Mouse (Mus musculus) hindbrain, embryonic 11.5 days (tissue): ENCODE results near the gene Neurl3. TPM values are rescaled to one million over a fixed set of nuclear protein-coding genes. Genes with fewer than 3 reads are reported as not detected.

Experiments used
- ATAC-seq: fragments of 200-750 bp; cut with Nextera tagmentation; 2 replicates; pipeline ENCODE4 v1.8.0; 2017; ENCODE audit warnings: mild to moderate bottlenecking, moderate TSS enrichment, moderate library complexity; ENCODE audit not compliant: low FRiP score
- DNase-seq: peaks from one replicate; pipeline ENCODE4 v3.0.0-alpha.2; 2015; ENCODE audit warnings: low spot score
- H3K27ac ChIP-seq: fragments of 300-500 bp; sonication (generic); 2 replicates; pipeline ENCODE4 v1.5.1; 2014; ENCODE audit warnings: mild to moderate bottlenecking, low read depth, low read length
- H3K27me3 ChIP-seq: fragments of 300-500 bp; sonication (generic); 2 replicates; pipeline ENCODE4 v1.6.1; 2014; ENCODE audit warnings: mild to moderate bottlenecking, low read length, moderate library complexity, mixed read lengths; ENCODE audit not compliant: control insufficient read depth, insufficient read depth
- H3K36me3 ChIP-seq: fragments of 300-500 bp; sonication (generic); 2 replicates; pipeline ENCODE4 v1.6.1; 2014; ENCODE audit warnings: mild to moderate bottlenecking, low read length, moderate library complexity, mixed read lengths; ENCODE audit not compliant: control insufficient read depth, insufficient read depth
- H3K4me1 ChIP-seq: fragments of 300-500 bp; sonication (generic); replicated peaks from 2 replicates; pipeline ENCODE4 v1.6.1; 2014; ENCODE audit warnings: low read length, mixed read lengths; ENCODE audit not compliant: control insufficient read depth, insufficient read depth
- H3K4me2 ChIP-seq: fragments of 300-500 bp; sonication (generic); replicated peaks from 2 replicates; pipeline ENCODE4 v1.6.1; 2014; ENCODE audit warnings: mild to moderate bottlenecking, low read depth, low read length
- H3K4me3 ChIP-seq: fragments of 300-500 bp; sonication (generic); 2 replicates; pipeline ENCODE4 v1.5.1; 2014; ENCODE audit warnings: low read depth, low read length
- H3K9ac ChIP-seq: fragments of 300-500 bp; sonication (generic); 2 replicates; pipeline ENCODE4 v1.6.1; 2014; ENCODE audit warnings: low read depth, low read length
- H3K9me3 ChIP-seq: fragments of 300-500 bp; sonication (generic); 2 replicates; pipeline ENCODE4 v1.6.1; 2016; ENCODE audit warnings: low read length; ENCODE audit not compliant: control insufficient read depth
- WGBS: fragments of 180-500 bp; shearing (Covaris S2); extraction: QIAGEN DNeasy Blood & Tissue Kit; methylation state at CpG from one replicate; pipeline ENCODE4 v1.1.7; 2014; 5-methylcytosine and 5-hydroxymethylcytosine counted together
- polyA plus RNA-seq: library from polyadenylated mRNA; unstranded; fragments of >200 nt; fragmentation: Nextera tagmentation; extraction: Ambion mirVana; gene quantifications from 2 replicates; pipeline ENCODE4 v1.2.1, GENCODE M21; 2014

Neurl3 gene
- polyA plus RNA-seq, 1 experiment from 2014 or later, result 1.3 TPM

DNA sequence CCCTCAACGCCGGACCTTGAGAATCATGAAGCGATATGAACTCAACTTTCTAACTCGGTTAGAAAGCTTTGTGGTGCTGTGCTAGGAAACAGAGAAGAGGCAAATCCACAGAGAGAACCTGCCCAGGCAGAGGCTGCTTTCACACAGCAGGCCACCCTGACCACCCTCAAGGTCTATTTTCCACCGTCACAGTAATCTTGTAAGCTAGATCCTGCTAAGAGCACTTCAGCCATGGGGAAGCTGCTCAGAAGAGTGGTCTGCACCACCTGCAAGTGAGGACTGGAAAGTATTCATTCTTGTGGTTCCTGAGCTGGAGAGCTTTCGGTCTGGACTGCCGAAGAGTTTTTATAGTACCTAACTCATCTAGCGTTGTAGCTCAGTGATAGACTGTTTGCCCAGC is 27.8 kb upstream of the Neurl3 start:
- ATAC-seq (no peak), DNase-seq (no peak)
- Histone ChIP-seq H3K36me3 (no peaks in the 10 kb centered on the region), H3K9ac (no peak overlapping the region), H3K4me2 (no peak overlapping the region), H3K4me1 (no peaks in the 10 kb centered on the region), H3K9me3 (no peaks in the 10 kb centered on the region), H3K27me3 (no peaks in the 10 kb centered on the region), H3K4me3 (no peak overlapping the region), H3K27ac (no peak overlapping the region)
- WGBS, result 74% methylated on average over 8 of the region's 8 CpGs

DNA sequence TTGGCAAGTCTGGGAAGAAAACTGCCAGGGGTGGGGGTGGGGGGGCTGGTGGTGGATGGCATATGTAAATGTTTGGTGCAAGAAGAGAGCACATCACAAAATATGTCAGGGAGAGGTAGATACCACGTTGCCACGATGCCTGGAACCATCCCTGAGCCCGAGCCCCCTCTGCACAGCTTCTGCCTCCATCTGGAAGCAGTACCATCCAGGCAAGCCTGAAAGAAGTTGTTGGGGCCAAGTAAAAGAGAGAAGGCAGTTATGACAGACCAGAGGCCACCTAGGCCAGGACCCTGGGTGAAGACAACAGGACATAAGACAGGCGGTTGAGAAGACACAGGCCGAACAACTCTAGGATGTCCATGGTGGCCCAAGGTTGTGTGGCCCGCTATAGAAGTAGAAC is 26.0 kb upstream of the Neurl3 start:
- ATAC-seq (no peak), DNase-seq (no peak)
- Histone ChIP-seq H3K36me3 (no peaks in the 10 kb centered on the region), H3K27me3 (no peaks in the 10 kb centered on the region), H3K9me3 (no peaks in the 10 kb centered on the region), H3K4me1 (no peaks in the 10 kb centered on the region), H3K4me2 (no peak overlapping the region), H3K4me3 (no peak overlapping the region), H3K9ac (no peak overlapping the region), H3K27ac (no peak overlapping the region)
- 89% methylated on average over 6 of the region's 6 CpGs for WGBS

DNA sequence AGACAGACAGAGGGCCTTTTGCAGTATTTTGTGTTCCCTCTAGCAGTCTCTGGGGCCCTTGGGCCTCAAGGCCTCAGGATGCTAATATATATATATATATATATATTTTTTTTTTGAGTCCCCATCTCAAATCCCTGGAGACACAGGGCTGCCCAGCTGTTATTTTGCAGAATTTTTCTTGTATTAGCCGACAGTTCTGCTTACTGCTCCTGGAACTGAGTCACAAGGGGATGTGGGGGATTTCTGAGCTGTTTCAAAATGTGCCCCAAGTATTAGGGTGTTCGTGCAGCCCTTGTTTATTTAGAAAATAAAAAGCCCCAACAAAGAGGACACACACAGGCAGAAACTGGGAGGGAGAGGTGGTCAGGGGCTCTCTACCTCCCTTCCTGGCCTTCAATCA is 25.2 kb upstream of the Neurl3 start:
- H3K9ac ChIP-seq, result no peak overlapping the region
- H3K36me3 ChIP-seq, result no peaks in the 10 kb centered on the region
- H3K9me3 ChIP-seq, result no peaks in the 10 kb centered on the region
- WGBS, result 74% methylated on average over 2 of the region's 2 CpGs
- H3K4me2 ChIP-seq, result no peak overlapping the region
- no peak overlapping the region for H3K27ac ChIP-seq
- no peaks in the 10 kb centered on the region for H3K4me1 ChIP-seq
- no peaks in the 10 kb centered on the region for H3K27me3 ChIP-seq
- no peak for ATAC-seq
- DNase-seq, result no peak
- H3K4me3 ChIP-seq, result no peak overlapping the region

DNA sequence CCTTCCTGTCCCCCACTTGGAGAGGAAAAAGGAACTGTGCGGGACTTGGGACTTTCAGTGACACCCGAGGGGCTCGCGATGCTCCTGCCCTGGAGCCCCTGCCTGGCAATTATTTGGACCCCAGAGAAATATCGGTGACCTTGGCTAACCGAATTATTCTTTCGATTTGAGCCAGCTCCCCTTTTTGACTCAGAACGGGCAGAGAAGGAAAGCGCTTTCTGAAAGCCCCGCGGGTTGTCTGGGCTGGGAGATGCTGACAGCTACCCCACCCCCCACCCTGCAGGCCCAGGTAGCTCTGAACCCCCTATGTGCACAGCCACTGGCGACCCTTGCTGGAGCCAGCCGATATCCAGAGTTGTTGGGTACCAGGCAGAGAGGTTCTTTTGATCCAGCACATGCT is 24.6 kb upstream of the Neurl3 start:
- Histone ChIP-seq H3K9me3 (no peaks in the 10 kb centered on the region), H3K4me1 (no peaks in the 10 kb centered on the region), H3K4me2 (no peak overlapping the region), H3K27me3 (no peaks in the 10 kb centered on the region), H3K4me3 (no peak overlapping the region), H3K9ac (no peak overlapping the region), H3K36me3 (no peaks in the 10 kb centered on the region), H3K27ac (no peak overlapping the region)
- WGBS, result 29% methylated on average over 13 of the region's 13 CpGs
- no peak for ATAC-seq
- no peak for DNase-seq

DNA sequence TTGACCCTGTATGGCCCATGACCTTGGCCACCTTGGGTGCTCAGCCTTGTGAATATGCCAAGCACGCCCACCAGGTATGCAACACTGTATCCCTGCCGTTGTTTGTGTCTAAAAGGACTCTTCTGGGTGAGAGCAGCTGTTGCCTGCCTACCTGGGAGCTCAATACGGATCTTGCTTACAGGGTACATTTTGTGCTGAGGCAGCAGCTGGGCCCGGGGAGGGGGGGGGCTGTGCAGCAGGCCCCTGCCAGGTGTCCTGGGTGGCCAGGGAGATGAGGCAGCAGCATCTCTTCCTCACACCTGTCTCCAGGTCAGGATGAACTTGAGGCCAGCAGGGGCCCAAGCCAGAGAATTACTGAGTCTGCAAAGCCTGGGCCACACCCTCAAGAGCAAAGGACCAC is 23.6 kb upstream of the Neurl3 start:
- no peak for DNase-seq
- Histone ChIP-seq H3K27me3 (no peaks in the 10 kb centered on the region), H3K27ac (no peak overlapping the region), H3K36me3 (no peaks in the 10 kb centered on the region), H3K4me1 (no peaks in the 10 kb centered on the region), H3K4me3 (no peak overlapping the region), H3K9me3 (no peaks in the 10 kb centered on the region), H3K9ac (no peak overlapping the region), H3K4me2 (no peak overlapping the region)
- 82% methylated on average over 4 of the region's 4 CpGs for WGBS
- ATAC-seq, result no peak

DNA sequence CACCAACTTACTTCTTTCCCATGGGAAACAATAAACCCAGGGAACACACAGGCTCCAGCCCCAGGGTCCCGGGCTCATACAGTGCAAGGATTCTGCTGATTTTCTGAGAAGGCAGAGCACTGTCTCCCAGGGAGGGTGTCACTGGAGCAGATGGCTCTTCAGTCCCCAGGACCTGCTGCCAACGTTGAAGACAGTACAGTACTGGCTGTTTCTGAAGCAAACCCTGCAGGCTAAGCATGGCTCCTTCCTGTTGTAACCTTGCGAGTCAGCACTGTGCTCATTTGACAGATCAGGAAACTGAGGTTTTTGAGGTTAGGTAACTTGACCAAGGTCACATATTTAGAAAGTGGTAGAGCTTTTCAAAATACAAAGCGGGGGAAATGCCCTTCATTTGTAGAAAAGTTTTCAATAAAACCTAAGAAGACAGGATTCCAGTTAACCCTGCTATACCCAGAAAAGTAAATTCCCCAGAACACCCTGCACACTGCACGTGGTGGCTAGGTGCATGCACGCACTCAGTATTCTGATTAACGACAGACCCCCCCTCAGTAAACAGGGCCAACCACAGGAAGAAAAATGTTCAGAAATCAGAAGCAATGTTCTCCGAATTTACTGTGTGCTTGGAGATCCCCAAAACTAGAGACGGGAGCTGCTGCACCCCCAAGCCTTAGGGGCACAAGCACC is 22.1 kb upstream of the Neurl3 start:
- Histone ChIP-seq H3K9me3 (no peaks in the 10 kb centered on the region), H3K4me2 (no peak overlapping the region), H3K27ac (no peak overlapping the region), H3K36me3 (no peaks in the 10 kb centered on the region), H3K27me3 (no peaks in the 10 kb centered on the region), H3K4me3 (no peak overlapping the region), H3K4me1 (no peaks in the 10 kb centered on the region), H3K9ac (no peak overlapping the region)
- WGBS, result 74% methylated on average over 9 of the region's 9 CpGs
- ATAC-seq, result no peak
- DNase-seq, result no peak

DNA sequence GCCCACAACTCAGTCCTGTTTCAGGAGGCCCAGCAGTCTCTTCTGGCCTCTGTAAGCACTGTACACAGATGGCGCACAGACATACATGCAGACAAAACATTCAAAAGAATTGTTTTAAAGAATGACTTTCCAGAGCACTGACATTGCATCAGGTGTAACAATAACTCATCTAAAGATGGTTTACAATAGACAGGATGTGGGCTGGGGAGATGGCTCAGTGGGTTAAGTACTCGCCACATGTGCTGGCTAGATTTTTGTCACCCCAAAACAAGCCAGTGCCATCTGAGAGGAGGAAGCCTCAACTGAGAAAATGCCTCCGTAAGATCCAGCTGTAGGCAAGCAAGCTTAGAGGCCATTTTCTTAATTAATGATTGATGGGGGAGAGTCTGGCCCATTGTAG is 19.9 kb upstream of the Neurl3 start:
- Histone ChIP-seq H3K9ac (no peak overlapping the region), H3K4me2 (no peak overlapping the region), H3K4me3 (no peak overlapping the region), H3K27me3 (no peaks in the 10 kb centered on the region), H3K27ac (no peak overlapping the region), H3K36me3 (no peaks in the 10 kb centered on the region), H3K9me3 (no peaks in the 10 kb centered on the region), H3K4me1 (no peaks in the 10 kb centered on the region)
- 85% methylated on average over 3 of the region's 3 CpGs for WGBS
- no peak for DNase-seq
- ATAC-seq, result no peak

DNA sequence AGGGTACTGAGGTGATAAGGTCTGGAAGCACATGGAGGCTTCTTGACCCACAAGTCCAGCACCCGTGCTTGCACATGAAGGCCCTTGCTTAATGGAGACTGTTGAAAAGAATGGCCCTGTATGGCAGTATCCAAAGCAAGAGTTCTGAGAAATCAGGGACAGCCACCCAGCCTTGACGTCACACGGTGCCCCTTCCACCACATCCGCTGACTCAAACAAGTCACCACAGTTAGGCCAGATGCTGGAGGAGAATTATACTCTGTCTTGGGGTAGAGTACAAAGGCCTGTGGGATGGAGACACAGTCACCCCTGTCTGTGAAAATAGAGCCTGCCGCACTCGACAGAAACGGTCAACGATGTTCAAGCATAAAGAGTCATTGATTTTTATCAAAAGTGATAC is 19.0 kb upstream of the Neurl3 start:
- 95% methylated on average over 8 of the region's 8 CpGs for WGBS
- Histone ChIP-seq H3K36me3 (no peaks in the 10 kb centered on the region), H3K4me2 (no peak overlapping the region), H3K9me3 (no peaks in the 10 kb centered on the region), H3K4me1 (no peaks in the 10 kb centered on the region), H3K9ac (no peak overlapping the region), H3K27ac (no peak overlapping the region), H3K27me3 (no peaks in the 10 kb centered on the region), H3K4me3 (no peak overlapping the region)
- DNase-seq, result no peak
- no peak for ATAC-seq

DNA sequence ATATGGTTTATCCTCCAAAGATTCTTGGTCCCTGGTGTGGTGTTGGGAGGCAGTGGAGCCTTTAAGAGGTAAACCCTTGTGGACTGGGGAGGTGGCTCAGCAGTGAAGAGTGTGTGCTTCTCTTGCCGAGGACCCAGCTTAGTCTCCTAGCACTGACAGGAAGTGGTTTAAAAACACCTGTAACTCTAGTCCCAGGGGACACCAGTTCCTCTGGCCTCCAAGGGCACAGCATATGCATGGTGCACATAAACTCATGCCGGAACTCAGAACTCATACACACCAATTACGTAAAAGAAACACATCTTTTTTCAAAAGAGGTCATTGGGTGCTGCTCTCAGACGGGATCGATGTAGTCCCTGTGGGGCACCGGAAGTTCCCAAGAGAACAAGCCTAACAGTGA is 7.4 kb upstream of the Neurl3 start:
- no peaks in the 10 kb centered on the region for H3K9me3 ChIP-seq
- no peak overlapping the region for H3K9ac ChIP-seq
- H3K27me3 ChIP-seq, result no peaks in the 10 kb centered on the region
- no peaks in the 10 kb centered on the region for H3K36me3 ChIP-seq
- no peak overlapping the region for H3K27ac ChIP-seq
- DNase-seq (no peak), ATAC-seq (no peak)
- 91% methylated on average over 6 of the region's 6 CpGs for WGBS
- H3K4me3 ChIP-seq, result no peak overlapping the region
- no peak overlapping the region for H3K4me2 ChIP-seq
- no peaks in the 10 kb centered on the region for H3K4me1 ChIP-seq
